Mouse (Mus musculus): ENCODE data around the gene Diras2.

The Diras2 gene

GRCm38 (mm10) chr13:52457889-52458324 lies 73.2 kb downstream of the Diras2 start:
- peak; percentile 91 for DNase-seq (ENCODE audit: low spot score)

GRCm38 (mm10) chr13:52457177-52457888 lies 73.7 kb downstream of the Diras2 start:
- no peak for DNase-seq (ENCODE audit: low spot score)

GRCm38 (mm10) chr13:52455329-52455728 lies 75.8 kb downstream of the Diras2 start:
- no peak for DNase-seq (ENCODE audit: low spot score)

- no peak for DNase-seq (ENCODE audit: low spot score)
Observed at GRCm38 (mm10) chr13:52454708-52455250, 76.3 kb downstream of the Diras2 start.

Data from retina, embryonic 14.5 days (tissue).